Mouse (Mus musculus) liver, postnatal 0 days (tissue): ENCODE results near the gene Cutc.

Source experiments
- CTCF ChIP-seq: sonication (generic); IDR thresholded peaks from 2 replicates; pipeline ENCODE4 v1.5.1; 2016; ENCODE audit warnings: antibody characterized with exemption, low read depth
- EP300 ChIP-seq: IDR thresholded peaks from 2 replicates; pipeline ENCODE4 v1.6.1; 2016; ENCODE audit warnings: antibody characterized with exemption, low read depth, mild to moderate bottlenecking

DNA sequence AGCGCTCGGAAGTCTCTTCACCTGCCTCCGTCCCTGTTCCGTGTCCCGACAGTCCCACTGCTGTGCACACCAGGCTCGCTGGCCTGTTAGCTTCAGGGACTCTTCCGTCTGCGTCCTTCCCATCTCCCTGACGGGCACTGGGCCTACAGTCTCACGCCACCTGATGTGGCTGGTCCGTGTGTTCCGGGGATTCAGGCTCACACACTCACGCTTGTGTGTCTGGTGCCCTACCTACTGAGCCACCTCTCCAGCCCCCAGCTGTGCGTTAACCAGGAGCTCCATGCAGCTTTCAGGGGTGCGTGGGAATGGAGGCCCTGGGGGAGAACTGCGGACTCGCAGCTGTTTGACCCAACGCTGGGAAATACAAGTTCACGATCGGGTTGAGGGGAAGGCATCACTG, 28.6 kb upstream of the Cutc start:
- TF ChIP-seq EP300 (no peak), CTCF (no peak)
